Mouse (Mus musculus): ENCODE data around the gene Foxo3. TPM values are rescaled to one million over a fixed set of nuclear protein-coding genes. Genes with fewer than 3 reads are reported as not detected.

Gene Foxo3
- polyA plus RNA-seq, 1 experiment = 76.6 TPM

DNA sequence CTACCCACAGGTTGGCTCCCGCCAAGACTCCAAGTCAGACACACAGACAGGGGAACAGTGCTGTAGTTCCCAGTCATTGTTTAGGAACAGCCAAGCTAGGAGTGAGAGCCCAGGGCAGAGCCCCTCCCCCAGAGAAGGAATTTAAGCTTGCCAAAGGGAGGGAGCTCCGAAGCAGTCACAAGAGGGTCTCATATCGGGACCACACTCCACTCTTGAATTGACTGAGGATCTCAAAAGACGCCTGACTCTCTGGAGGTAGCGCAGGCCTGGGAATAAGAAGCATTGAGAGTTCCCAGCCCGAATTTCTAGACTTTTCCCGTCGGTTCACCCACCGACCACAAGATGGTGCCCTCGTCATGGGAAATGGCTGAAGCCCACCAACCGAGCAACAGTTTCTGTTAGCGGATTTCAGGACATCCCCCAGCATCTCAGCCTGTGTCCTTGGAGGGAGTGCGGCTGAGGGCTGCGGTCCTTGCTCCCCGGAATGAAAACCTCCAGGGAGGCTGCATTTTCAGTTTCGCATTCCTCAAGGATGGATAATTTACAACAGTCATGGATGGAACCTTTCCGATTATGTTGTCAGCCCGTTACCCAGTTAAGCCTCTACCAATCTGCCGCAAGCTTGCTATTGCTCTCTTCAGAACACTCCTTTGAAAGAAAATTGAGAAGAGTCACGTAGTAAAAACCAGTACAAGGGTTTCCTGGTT lies 31.6 kb upstream of the Foxo3 start:
- peak; percentile 73 for DNase-seq
- H3K4me1 ChIP-seq (replicated peaks; ENCODE audit: control insufficient read depth, insufficient read depth, low read length) = no peaks in the 10 kb centered on the region
- H3K27ac ChIP-seq (ENCODE audit: control insufficient read depth, insufficient read depth, low read length) = no peak overlapping the region
- TF ChIP-seq POLR2A (IDR thresholded peaks at IDR 0.05; ENCODE audit: control insufficient read depth, extremely low read depth, insufficient read depth, low read length, poor library complexity) (no peak), CTCF (IDR thresholded peaks at IDR 0.05; ENCODE audit: borderline replicate concordance, control insufficient read depth, extremely low read depth, insufficient read depth, low read length, poor library complexity) (peak; percentile 70; the same call in 1 of the 2 replicates)
- no peaks in the 10 kb centered on the region for H3K27me3 ChIP-seq (ENCODE audit: control insufficient read depth, insufficient read depth, low read length)
- H3K36me3 ChIP-seq (ENCODE audit: control insufficient read depth, insufficient read depth, low read length) = no peaks in the 10 kb centered on the region
- 25% methylated on average over 20 of the region's 20 CpGs for WGBS
- H3K4me3 ChIP-seq (ENCODE audit: control insufficient read depth, insufficient read depth, low read length) = no peak overlapping the region

DNA sequence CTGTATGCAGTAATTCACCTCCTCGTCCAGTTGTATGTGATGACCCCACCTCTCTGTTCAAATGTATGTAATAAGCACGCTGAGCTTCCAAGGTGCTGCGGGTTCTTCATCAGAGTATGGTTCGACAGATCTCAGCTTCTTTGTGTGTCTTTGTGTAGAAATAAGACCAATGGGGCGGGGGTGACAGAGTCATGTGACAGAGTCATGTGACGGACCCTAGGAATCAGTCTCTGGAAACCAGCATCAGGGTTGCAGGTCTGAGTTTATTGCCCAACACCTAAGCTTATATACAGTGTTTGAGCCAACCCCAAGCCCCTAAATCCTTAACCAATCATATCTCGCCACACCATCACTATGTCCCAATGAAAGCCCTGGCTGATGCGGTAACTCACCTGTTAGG lies 29.9 kb upstream of the Foxo3 start:
- H3K4me1 ChIP-seq (replicated peaks; ENCODE audit: control insufficient read depth, insufficient read depth, low read length) = no peaks in the 10 kb centered on the region
- DNase-seq = no peak
- no peaks in the 10 kb centered on the region for H3K27me3 ChIP-seq (ENCODE audit: control insufficient read depth, insufficient read depth, low read length)
- no peaks in the 10 kb centered on the region for H3K36me3 ChIP-seq (ENCODE audit: control insufficient read depth, insufficient read depth, low read length)
- TF ChIP-seq POLR2A (IDR thresholded peaks at IDR 0.05; ENCODE audit: control insufficient read depth, extremely low read depth, insufficient read depth, low read length, poor library complexity) (no peak), CTCF (IDR thresholded peaks at IDR 0.05; ENCODE audit: borderline replicate concordance, control insufficient read depth, extremely low read depth, insufficient read depth, low read length, poor library complexity) (no peak)
- WGBS = 95% methylated on average over 8 of the region's 8 CpGs
- H3K4me3 ChIP-seq (ENCODE audit: control insufficient read depth, insufficient read depth, low read length) = no peak overlapping the region
- H3K27ac ChIP-seq (ENCODE audit: control insufficient read depth, insufficient read depth, low read length) = no peak overlapping the region

- no peaks in the 10 kb centered on the region for H3K27me3 ChIP-seq (ENCODE audit: control insufficient read depth, insufficient read depth, low read length)
- peaks cover 10% of the 10 kb centered on the region for H3K4me1 ChIP-seq (replicated peaks; ENCODE audit: control insufficient read depth, insufficient read depth, low read length)
- H3K27ac ChIP-seq (ENCODE audit: control insufficient read depth, insufficient read depth, low read length) = no peak overlapping the region
- TF ChIP-seq POLR2A (IDR thresholded peaks at IDR 0.05; ENCODE audit: control insufficient read depth, extremely low read depth, insufficient read depth, low read length, poor library complexity) (no peak), CTCF (IDR thresholded peaks at IDR 0.05; ENCODE audit: borderline replicate concordance, control insufficient read depth, extremely low read depth, insufficient read depth, low read length, poor library complexity) (no peak)
- H3K36me3 ChIP-seq (ENCODE audit: control insufficient read depth, insufficient read depth, low read length) = no peaks in the 10 kb centered on the region
- no peak overlapping the region for H3K4me3 ChIP-seq (ENCODE audit: control insufficient read depth, insufficient read depth, low read length)
- 78% methylated on average over 4 of the region's 4 CpGs for WGBS
- DNase-seq = no peak
Observed at GRCm38 (mm10) chr10:42300805-42301204, 24.2 kb upstream of the Foxo3 start.

DNA sequence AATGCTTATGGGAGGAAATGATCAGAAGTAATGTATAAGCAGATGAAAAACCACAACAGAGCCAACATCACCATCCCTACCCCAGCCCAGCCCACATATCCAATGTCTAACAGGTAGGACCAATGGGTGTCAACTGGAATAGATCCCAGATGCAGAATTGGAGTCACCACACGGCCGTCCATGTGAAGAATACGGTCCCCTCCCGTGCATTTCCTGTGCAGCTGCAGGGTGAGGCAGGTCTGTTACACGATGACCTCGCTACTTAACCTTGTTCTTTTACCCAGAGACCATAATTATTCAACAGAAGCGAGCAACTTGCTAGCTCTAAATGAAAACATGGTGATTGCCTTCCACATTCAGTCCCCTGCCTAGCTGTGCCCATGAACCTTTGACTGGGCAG lies 23.4 kb upstream of the Foxo3 start:
- Histone ChIP-seq H3K36me3 (ENCODE audit: control insufficient read depth, insufficient read depth, low read length) (no peaks in the 10 kb centered on the region), H3K4me3 (ENCODE audit: control insufficient read depth, insufficient read depth, low read length) (no peak overlapping the region), H3K27ac (ENCODE audit: control insufficient read depth, insufficient read depth, low read length) (no peak overlapping the region; the same call in 1 of the 2 replicates), H3K27me3 (ENCODE audit: control insufficient read depth, insufficient read depth, low read length) (no peaks in the 10 kb centered on the region), H3K4me1 (replicated peaks; ENCODE audit: control insufficient read depth, insufficient read depth, low read length) (peaks cover 10% of the 10 kb centered on the region)
- DNase-seq = peak; percentile 27
- WGBS = 4% methylated on average over 7 of the region's 7 CpGs
- TF ChIP-seq CTCF (IDR thresholded peaks at IDR 0.05; ENCODE audit: borderline replicate concordance, control insufficient read depth, extremely low read depth, insufficient read depth, low read length, poor library complexity) (no peak), POLR2A (IDR thresholded peaks at IDR 0.05; ENCODE audit: control insufficient read depth, extremely low read depth, insufficient read depth, low read length, poor library complexity) (no peak)

DNA sequence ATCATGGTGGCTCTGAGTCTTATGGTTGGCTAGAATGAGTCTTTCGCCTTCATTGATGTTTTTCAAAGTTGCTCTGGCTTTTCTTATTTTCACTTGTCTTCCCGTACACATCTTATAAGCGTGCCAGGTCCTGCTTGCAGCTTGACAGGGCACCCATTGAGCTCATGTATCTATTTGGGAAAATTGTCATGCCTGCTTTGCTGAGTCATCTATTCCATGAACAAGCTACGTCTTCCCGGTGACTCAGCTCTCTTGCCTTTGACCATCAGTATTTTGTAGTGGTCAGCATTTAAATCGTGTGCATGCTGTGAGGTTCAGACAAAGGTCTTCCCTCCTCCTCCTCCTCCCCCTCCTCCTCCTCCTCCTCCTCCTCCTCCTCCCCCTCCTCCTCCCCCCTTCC lies 22.9 kb upstream of the Foxo3 start:
- Histone ChIP-seq H3K4me1 (replicated peaks; ENCODE audit: control insufficient read depth, insufficient read depth, low read length) (peaks cover 10% of the 10 kb centered on the region), H3K36me3 (ENCODE audit: control insufficient read depth, insufficient read depth, low read length) (no peaks in the 10 kb centered on the region), H3K4me3 (ENCODE audit: control insufficient read depth, insufficient read depth, low read length) (no peak overlapping the region), H3K27ac (ENCODE audit: control insufficient read depth, insufficient read depth, low read length) (no peak overlapping the region), H3K27me3 (ENCODE audit: control insufficient read depth, insufficient read depth, low read length) (no peaks in the 10 kb centered on the region)
- 75% methylated on average over 6 of the region's 6 CpGs for WGBS
- DNase-seq = no peak
- TF ChIP-seq CTCF (IDR thresholded peaks at IDR 0.05; ENCODE audit: borderline replicate concordance, control insufficient read depth, extremely low read depth, insufficient read depth, low read length, poor library complexity) = no peak
- no peak for TF ChIP-seq POLR2A (IDR thresholded peaks at IDR 0.05; ENCODE audit: control insufficient read depth, extremely low read depth, insufficient read depth, low read length, poor library complexity)

DNA sequence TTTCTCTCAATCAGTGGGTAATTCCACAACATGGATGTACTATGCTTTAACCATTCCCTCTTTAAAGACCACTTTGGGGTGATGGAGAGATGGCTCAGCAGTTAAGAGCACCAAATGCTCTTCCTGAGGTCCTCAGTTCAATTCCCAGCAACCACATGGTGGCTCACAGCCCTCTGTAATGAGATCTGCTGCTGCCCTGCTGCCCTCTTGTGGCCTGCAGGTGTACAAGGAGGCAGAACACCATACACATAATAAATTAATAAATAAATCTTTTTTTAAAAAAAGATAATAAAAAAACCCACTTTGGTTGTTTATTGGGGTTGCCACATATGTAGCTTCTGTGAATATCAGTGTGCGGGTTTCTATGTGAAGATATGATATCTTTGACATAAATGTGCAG lies 21.4 kb upstream of the Foxo3 start:
- Histone ChIP-seq H3K36me3 (ENCODE audit: control insufficient read depth, insufficient read depth, low read length) (no peaks in the 10 kb centered on the region), H3K4me3 (ENCODE audit: control insufficient read depth, insufficient read depth, low read length) (no peak overlapping the region), H3K27ac (ENCODE audit: control insufficient read depth, insufficient read depth, low read length) (no peak overlapping the region), H3K4me1 (replicated peaks; ENCODE audit: control insufficient read depth, insufficient read depth, low read length) (peaks cover 10% of the 10 kb centered on the region), H3K27me3 (ENCODE audit: control insufficient read depth, insufficient read depth, low read length) (no peaks in the 10 kb centered on the region)
- DNase-seq = no peak
- 98% methylated on average over 1 of the region's 1 CpGs for WGBS
- no peak for TF ChIP-seq POLR2A (IDR thresholded peaks at IDR 0.05; ENCODE audit: control insufficient read depth, extremely low read depth, insufficient read depth, low read length, poor library complexity)
- no peak for TF ChIP-seq CTCF (IDR thresholded peaks at IDR 0.05; ENCODE audit: borderline replicate concordance, control insufficient read depth, extremely low read depth, insufficient read depth, low read length, poor library complexity)
